Mouse (Mus musculus) hindbrain, embryonic 11.5 days (tissue): ENCODE measurements around the gene Pacrg. TPM values are rescaled to one million over a fixed set of nuclear protein-coding genes. Genes with fewer than 3 reads are reported as not detected.

Experiments
- ATAC-seq: fragments of 200-750 bp; cut with Nextera tagmentation; 2 replicates; pipeline ENCODE4 v1.8.0; 2017; ENCODE audit warnings: mild to moderate bottlenecking, moderate TSS enrichment, moderate library complexity; ENCODE audit not compliant: low FRiP score
- DNase-seq: peaks from one replicate; pipeline ENCODE4 v3.0.0-alpha.2; 2015; ENCODE audit warnings: low spot score
- H3K27ac ChIP-seq: fragments of 300-500 bp; sonication (generic); 2 replicates; pipeline ENCODE4 v1.5.1; 2014; ENCODE audit warnings: mild to moderate bottlenecking, low read depth, low read length
- H3K27me3 ChIP-seq: fragments of 300-500 bp; sonication (generic); 2 replicates; pipeline ENCODE4 v1.6.1; 2014; ENCODE audit warnings: mild to moderate bottlenecking, low read length, moderate library complexity, mixed read lengths; ENCODE audit not compliant: control insufficient read depth, insufficient read depth
- H3K36me3 ChIP-seq: fragments of 300-500 bp; sonication (generic); 2 replicates; pipeline ENCODE4 v1.6.1; 2014; ENCODE audit warnings: mild to moderate bottlenecking, low read length, moderate library complexity, mixed read lengths; ENCODE audit not compliant: control insufficient read depth, insufficient read depth
- H3K4me1 ChIP-seq: fragments of 300-500 bp; sonication (generic); replicated peaks from 2 replicates; pipeline ENCODE4 v1.6.1; 2014; ENCODE audit warnings: low read length, mixed read lengths; ENCODE audit not compliant: control insufficient read depth, insufficient read depth
- H3K4me2 ChIP-seq: fragments of 300-500 bp; sonication (generic); replicated peaks from 2 replicates; pipeline ENCODE4 v1.6.1; 2014; ENCODE audit warnings: mild to moderate bottlenecking, low read depth, low read length
- H3K4me3 ChIP-seq: fragments of 300-500 bp; sonication (generic); 2 replicates; pipeline ENCODE4 v1.5.1; 2014; ENCODE audit warnings: low read depth, low read length
- H3K9ac ChIP-seq: fragments of 300-500 bp; sonication (generic); 2 replicates; pipeline ENCODE4 v1.6.1; 2014; ENCODE audit warnings: low read depth, low read length
- H3K9me3 ChIP-seq: fragments of 300-500 bp; sonication (generic); 2 replicates; pipeline ENCODE4 v1.6.1; 2016; ENCODE audit warnings: low read length; ENCODE audit not compliant: control insufficient read depth
- WGBS: fragments of 180-500 bp; shearing (Covaris S2); extraction: QIAGEN DNeasy Blood & Tissue Kit; methylation state at CpG from one replicate; pipeline ENCODE4 v1.1.7; 2014; 5-methylcytosine and 5-hydroxymethylcytosine counted together
- polyA plus RNA-seq: library from polyadenylated mRNA; unstranded; fragments of >200 nt; fragmentation: Nextera tagmentation; extraction: Ambion mirVana; gene quantifications from 2 replicates; pipeline ENCODE4 v1.2.1, GENCODE M21; 2014

Pacrg gene
- polyA plus RNA-seq, 1 experiment from 2014 or later, result 5.8 TPM

DNA sequence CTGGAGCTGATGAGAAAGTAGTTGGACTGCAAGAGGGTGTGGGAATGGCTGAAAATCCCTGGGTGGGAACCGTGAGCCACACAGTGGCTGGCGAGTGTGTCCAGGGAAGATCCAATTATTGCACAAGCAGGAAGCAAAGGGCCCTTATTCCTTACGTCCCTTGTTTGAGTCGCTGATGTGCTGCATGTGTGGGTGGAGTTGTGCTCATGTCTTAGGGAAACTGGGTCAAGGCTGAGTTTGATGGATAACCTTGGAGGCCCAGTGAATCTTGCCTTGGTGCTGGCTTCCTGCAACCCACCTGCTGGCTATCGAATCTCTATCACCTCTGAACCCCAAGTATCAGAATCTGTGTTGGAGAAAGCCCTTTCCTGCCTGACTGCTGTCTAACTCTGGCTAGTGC lies 329.6 kb downstream of the Pacrg start:
- no peak for DNase-seq
- Histone ChIP-seq H3K27me3 (no peaks in the 10 kb centered on the region), H3K36me3 (no peaks in the 10 kb centered on the region), H3K4me2 (no peak overlapping the region), H3K9me3 (no peaks in the 10 kb centered on the region), H3K4me1 (no peaks in the 10 kb centered on the region), H3K9ac (no peak overlapping the region), H3K4me3 (no peak overlapping the region), H3K27ac (no peak overlapping the region)
- 80% methylated on average over 5 of the region's 5 CpGs for WGBS
- ATAC-seq, result no peak

DNA sequence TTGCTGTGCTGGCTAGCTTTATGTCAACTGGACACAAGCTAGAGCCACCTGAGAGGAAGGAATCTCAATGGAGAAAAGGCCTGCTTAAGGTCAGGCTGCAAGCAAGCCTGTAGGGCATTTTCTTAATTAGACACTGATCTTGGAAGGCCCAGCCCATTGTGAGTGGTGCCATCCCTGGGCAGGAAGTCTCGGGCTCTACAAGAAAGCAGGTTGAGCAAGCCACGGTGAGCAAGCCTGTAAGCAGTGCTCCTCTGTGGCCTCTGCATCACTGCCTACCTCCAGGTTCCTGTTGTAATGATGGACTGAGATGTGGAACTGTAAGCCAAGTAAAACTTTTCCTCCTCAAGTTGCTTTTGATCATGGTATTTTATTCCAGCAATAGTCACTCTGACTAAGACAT lies 332.0 kb downstream of the Pacrg start:
- Histone ChIP-seq H3K9me3 (no peaks in the 10 kb centered on the region), H3K36me3 (no peaks in the 10 kb centered on the region), H3K9ac (no peak overlapping the region), H3K4me3 (no peak overlapping the region), H3K27me3 (no peaks in the 10 kb centered on the region), H3K4me1 (no peaks in the 10 kb centered on the region), H3K27ac (no peak overlapping the region), H3K4me2 (no peak overlapping the region)
- 79% methylated on average over 2 of the region's 2 CpGs for WGBS
- ATAC-seq, result no peak
- no peak for DNase-seq

DNA sequence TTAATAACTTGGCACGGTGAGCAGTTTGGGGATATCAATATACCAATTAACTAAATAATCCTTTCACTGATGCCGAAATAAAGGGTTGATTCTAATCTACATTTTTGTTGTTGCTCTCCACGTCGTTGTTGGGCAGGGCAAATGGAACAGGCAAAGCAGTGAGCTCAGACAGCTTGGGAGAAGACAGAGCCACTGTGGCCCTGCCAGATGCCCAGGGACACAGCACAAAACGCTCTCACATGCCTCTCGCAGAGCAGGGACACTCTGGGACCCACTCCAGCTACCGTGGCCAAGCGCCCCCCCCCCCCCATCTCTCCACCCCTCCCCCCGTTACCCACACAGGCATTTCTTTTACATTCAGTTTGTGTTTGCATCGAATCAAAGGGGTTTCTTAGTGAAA lies 332.6 kb downstream of the Pacrg start:
- Histone ChIP-seq H3K27ac (no peak overlapping the region), H3K27me3 (no peaks in the 10 kb centered on the region), H3K4me1 (no peaks in the 10 kb centered on the region), H3K36me3 (no peaks in the 10 kb centered on the region), H3K4me2 (no peak overlapping the region), H3K4me3 (no peak overlapping the region), H3K9ac (no peak overlapping the region), H3K9me3 (no peaks in the 10 kb centered on the region)
- DNase-seq (no peak), ATAC-seq (no peak)
- 69% methylated on average over 10 of the region's 10 CpGs for WGBS

DNA sequence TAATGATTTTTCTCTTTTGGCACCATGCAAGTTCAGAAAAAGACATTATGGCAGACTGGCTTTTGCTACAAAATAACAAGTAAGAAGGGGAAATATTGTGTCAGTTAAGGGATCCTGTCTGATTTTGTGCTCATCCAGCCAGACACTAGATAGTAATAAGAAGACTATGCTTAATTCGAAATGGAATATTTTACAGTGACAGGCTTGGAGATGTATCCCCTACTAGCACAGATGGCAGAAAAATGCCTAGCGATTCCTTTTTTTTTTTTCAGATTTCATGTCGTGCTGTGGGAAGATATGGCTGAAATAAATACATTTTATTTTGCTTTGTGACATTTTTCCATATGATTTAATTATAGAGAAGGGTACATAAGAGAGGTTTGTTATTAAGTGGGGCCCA lies 333.2 kb downstream of the Pacrg start:
- Histone ChIP-seq H3K27me3 (no peaks in the 10 kb centered on the region), H3K9me3 (no peaks in the 10 kb centered on the region), H3K4me1 (no peaks in the 10 kb centered on the region), H3K36me3 (no peaks in the 10 kb centered on the region), H3K4me3 (no peak overlapping the region), H3K27ac (no peak overlapping the region), H3K4me2 (no peak overlapping the region), H3K9ac (no peak overlapping the region)
- 84% methylated on average over 3 of the region's 3 CpGs for WGBS
- ATAC-seq (no peak), DNase-seq (no peak)

DNA sequence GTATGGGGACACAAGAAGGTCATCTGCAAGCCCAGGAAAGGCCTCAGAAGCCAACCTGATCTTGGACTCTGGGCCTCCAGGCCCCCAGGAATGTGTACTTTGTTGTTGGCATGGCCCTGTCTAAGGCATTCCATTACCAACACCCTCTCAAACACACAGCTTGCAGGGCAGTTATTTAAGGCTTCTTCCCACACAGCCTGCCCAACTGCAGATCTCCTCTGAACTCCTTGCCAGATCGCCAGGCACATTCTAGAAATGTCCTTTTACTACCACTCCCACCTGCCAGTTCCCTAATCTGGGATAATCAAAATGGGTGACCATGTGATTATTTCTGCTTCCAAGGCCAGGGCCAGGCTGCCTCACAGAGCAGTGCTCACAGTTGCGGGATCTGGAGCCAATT lies 338.7 kb downstream of the Pacrg start:
- no peak overlapping the region for H3K4me3 ChIP-seq
- H3K4me2 ChIP-seq, result no peak overlapping the region
- 0 out of 2 replicates have a peak, but pooled peaks cover 6% of the 10 kb centered on the region for H3K4me1 ChIP-seq
- no peak for ATAC-seq
- DNase-seq, result no peak
- WGBS, result 76% methylated on average over 2 of the region's 2 CpGs
- no peaks in the 10 kb centered on the region for H3K27me3 ChIP-seq
- H3K9me3 ChIP-seq, result no peaks in the 10 kb centered on the region
- no peaks in the 10 kb centered on the region for H3K36me3 ChIP-seq
- no peak overlapping the region for H3K27ac ChIP-seq
- no peak overlapping the region for H3K9ac ChIP-seq

DNA sequence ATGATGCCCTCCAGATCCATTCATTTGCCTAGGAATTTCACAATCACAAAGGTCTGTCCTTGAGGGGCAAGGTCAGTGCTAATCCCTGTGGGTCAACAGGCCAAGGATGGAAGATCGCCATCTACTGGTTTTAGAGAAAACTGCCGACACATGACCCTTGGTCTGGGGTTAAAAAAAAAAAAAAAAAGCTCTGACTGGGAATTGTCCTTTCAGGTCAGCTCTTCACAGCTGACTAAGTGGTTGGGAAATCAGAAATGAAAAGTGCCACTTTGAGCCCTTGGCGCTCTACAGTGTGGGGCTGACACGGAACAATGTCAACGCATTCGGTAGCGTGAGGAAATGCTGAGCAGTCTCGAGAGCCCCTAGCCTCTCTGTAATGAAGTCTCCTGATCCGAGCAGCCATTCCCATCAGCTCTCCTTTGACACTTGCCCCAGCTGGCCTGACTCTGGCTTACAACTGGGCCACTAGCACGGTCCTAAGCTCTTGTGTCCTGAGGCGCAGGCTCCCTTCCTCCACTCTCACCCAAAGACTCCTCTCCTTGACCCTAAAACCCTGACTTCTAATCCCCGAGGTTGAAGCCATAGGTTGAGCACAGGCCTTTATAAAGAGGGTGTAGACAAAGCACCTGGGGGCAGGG lies 339.2 kb downstream of the Pacrg start:
- Histone ChIP-seq H3K27ac (no peak overlapping the region), H3K4me1 (0 out of 2 replicates have a peak, but pooled peaks cover 6% of the 10 kb centered on the region), H3K9ac (no peak overlapping the region), H3K36me3 (no peaks in the 10 kb centered on the region), H3K9me3 (no peaks in the 10 kb centered on the region), H3K4me2 (no peak overlapping the region), H3K4me3 (no peak overlapping the region), H3K27me3 (no peaks in the 10 kb centered on the region)
- ATAC-seq (no peak), DNase-seq (no peak)
- 30% methylated on average over 12 of the region's 12 CpGs for WGBS

DNA sequence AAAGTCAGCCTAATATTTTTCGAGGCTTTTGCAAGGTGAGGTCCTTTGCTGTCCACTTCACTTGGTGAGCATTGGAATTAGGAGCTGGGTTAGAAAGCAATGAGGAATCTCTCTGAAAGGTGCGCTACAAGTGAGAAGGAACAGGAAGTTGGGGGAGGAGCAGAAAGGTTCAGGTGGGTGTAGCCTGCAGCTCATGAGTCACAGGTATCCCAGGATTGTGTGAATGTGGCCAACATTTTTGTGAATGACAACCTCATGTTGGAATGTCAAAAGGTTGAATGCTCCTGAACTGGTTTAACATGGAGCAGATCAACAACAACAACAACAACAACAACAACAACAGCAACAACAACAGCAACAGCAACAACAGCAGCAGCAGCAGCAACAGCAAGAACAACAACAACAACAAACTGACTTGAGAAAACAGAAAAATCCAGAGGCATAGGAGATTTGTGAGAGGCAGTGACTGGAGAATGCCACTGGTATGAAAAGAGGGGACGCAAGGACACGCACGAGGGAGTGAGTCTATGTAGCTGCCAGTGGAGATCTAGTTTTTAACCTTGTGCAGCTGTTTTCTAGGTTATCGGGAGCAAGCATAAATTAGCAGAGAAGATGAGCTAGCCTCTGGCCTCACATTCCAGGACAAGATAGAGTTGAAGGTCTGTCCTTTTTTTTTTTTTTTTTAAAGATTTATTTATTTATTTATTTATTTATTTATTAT lies 341.0 kb downstream of the Pacrg start:
- Histone ChIP-seq H3K36me3 (no peaks in the 10 kb centered on the region), H3K4me1 (0 out of 2 replicates have a peak, but pooled peaks cover 6% of the 10 kb centered on the region), H3K27ac (no peak overlapping the region), H3K4me2 (no peak overlapping the region), H3K9ac (no peak overlapping the region), H3K27me3 (no peaks in the 10 kb centered on the region), H3K9me3 (no peaks in the 10 kb centered on the region), H3K4me3 (no peak overlapping the region)
- WGBS, result 82% methylated on average over 6 of the region's 6 CpGs
- no peak for ATAC-seq
- DNase-seq, result no peak

DNA sequence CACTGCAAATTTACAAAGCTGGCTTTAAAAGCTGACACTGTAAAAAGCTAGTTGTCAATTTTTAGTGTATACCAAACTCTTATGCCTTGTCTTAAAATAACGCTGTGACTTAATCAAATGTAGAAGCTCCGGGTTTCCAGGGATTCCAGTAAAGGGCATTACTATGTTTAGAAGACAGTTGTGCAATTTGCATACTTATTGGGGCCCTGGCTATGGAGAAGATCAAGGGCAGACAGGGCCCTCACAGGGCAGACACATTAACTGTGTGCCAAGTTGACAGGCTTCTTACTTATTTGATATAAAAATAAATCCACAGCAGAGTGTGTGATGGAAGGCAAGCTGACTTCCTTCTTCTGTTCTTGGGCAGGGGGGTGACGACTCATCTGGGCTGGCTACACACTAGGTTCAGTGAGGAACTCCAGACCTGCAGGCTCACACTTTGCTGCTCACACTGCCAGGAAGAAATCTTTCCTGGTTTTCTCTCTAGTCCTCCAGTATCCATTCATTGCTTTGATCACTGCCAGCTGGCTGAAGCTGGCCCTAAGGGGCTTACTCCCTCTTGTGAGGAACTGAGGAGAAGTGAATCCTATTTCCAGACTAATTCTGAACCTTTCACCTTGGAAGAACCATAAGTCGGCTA lies 342.2 kb downstream of the Pacrg start:
- no peak for DNase-seq
- Histone ChIP-seq H3K36me3 (no peaks in the 10 kb centered on the region), H3K27me3 (no peaks in the 10 kb centered on the region), H3K4me2 (no peak overlapping the region), H3K4me1 (0 out of 2 replicates have a peak, but pooled peaks cover 6% of the 10 kb centered on the region), H3K9me3 (no peaks in the 10 kb centered on the region), H3K4me3 (no peak overlapping the region), H3K9ac (no peak overlapping the region), H3K27ac (no peak overlapping the region)
- 64% methylated on average over 4 of the region's 4 CpGs for WGBS
- no peak for ATAC-seq
